Mouse (Mus musculus) embryonic facial prominence, embryonic 10.5 days (tissue): ENCODE measurements around the gene Lnx2. TPM values are rescaled to one million over a fixed set of nuclear protein-coding genes. Genes with fewer than 3 reads are reported as not detected.

Experiments used
- DNase-seq: peaks from one replicate; pipeline ENCODE4 v3.0.0-alpha.2; 2017; ENCODE audit warnings: low spot score
- H3K27ac ChIP-seq: fragments of 300-500 bp; sonication (generic); replicated peaks from 2 replicates; pipeline ENCODE4 v1.5.1; 2016; ENCODE audit warnings: mild to moderate bottlenecking
- H3K27me3 ChIP-seq: fragments of 300-500 bp; sonication (generic); replicated peaks from 2 replicates; pipeline ENCODE4 v1.6.1; 2016; ENCODE audit warnings: low read depth, mild to moderate bottlenecking; ENCODE audit not compliant: poor library complexity, severe bottlenecking
- H3K36me3 ChIP-seq: fragments of 300-500 bp; sonication (generic); replicated peaks from 2 replicates; pipeline ENCODE4 v1.6.1; 2016; ENCODE audit warnings: mild to moderate bottlenecking, moderate library complexity
- H3K4me1 ChIP-seq: fragments of 300-500 bp; sonication (generic); 2 replicates; pipeline ENCODE4 v1.6.1; 2016
- H3K4me3 ChIP-seq: fragments of 300-500 bp; sonication (generic); 2 replicates; pipeline ENCODE4 v1.5.1; 2016; ENCODE audit warnings: mild to moderate bottlenecking, moderate library complexity
- H3K9me3 ChIP-seq: fragments of 300-500 bp; sonication (generic); 2 replicates; pipeline ENCODE4 v1.6.1; 2016; ENCODE audit warnings: mild to moderate bottlenecking
- WGBS: fragments of 180-500 bp; shearing (Covaris S2); methylation state at CpG from one replicate; pipeline ENCODE4 v1.1.7; 2016; 5-methylcytosine and 5-hydroxymethylcytosine counted together
- polyA plus RNA-seq: library from polyadenylated mRNA; unstranded; fragments of >200 nt; fragmentation: Nextera tagmentation; extraction: Ambion mirVana; gene quantifications from 2 replicates; pipeline ENCODE4 v1.2.1, GENCODE M21; 2016

Gene Lnx2
- polyA plus RNA-seq, 1 experiment from 2014 or later, result 11.6 TPM

- DNase-seq, result no peak
- Histone ChIP-seq H3K27ac (no peak overlapping the region), H3K9me3 (no peaks in the 10 kb centered on the region), H3K4me3 (no peak overlapping the region), H3K36me3 (peaks cover 75% of the 10 kb centered on the region), H3K27me3 (no peaks in the 10 kb centered on the region), H3K4me1 (no peaks in the 10 kb centered on the region)
- WGBS, result 95% methylated on average over 4 of the region's 4 CpGs
These were observed 20.2 kb upstream of the Lnx2 start for GRCm38 (mm10) chr5:147096586-147096985.

GRCm38 (mm10) chr5:147094296-147094695 lies 17.9 kb upstream of the Lnx2 start:
- Histone ChIP-seq H3K27ac (no peak overlapping the region), H3K36me3 (peaks cover 68% of the 10 kb centered on the region), H3K27me3 (no peaks in the 10 kb centered on the region), H3K4me3 (no peak overlapping the region), H3K9me3 (no peaks in the 10 kb centered on the region), H3K4me1 (no peaks in the 10 kb centered on the region; the same call in 1 of the 2 replicates)
- DNase-seq, result no peak
- 92% methylated on average over 6 of the region's 6 CpGs for WGBS

GRCm38 (mm10) chr5:147092448-147092847 lies 16.1 kb upstream of the Lnx2 start:
- Histone ChIP-seq H3K9me3 (no peaks in the 10 kb centered on the region), H3K36me3 (peaks cover 70% of the 10 kb centered on the region), H3K27me3 (no peaks in the 10 kb centered on the region), H3K27ac (no peak overlapping the region), H3K4me3 (no peak overlapping the region), H3K4me1 (no peaks in the 10 kb centered on the region; the same call in 1 of the 2 replicates)
- DNase-seq, result no peak
- 94% methylated on average over 7 of the region's 7 CpGs for WGBS

- WGBS, result 84% methylated on average over 11 of the region's 11 CpGs
- no peak for DNase-seq
- H3K4me1 ChIP-seq, result no peaks in the 10 kb centered on the region; the same call in 1 of the 2 replicates
- no peak overlapping the region for H3K4me3 ChIP-seq
- H3K27me3 ChIP-seq, result no peaks in the 10 kb centered on the region
- no peak overlapping the region for H3K27ac ChIP-seq
- no peaks in the 10 kb centered on the region for H3K9me3 ChIP-seq
- peaks cover 69% of the 10 kb centered on the region for H3K36me3 ChIP-seq
These were observed 14.0 kb upstream of the Lnx2 start for GRCm38 (mm10) chr5:147090256-147090963.

GRCm38 (mm10) chr5:147089836-147090235 lies 13.4 kb upstream of the Lnx2 start:
- peaks cover 72% of the 10 kb centered on the region for H3K36me3 ChIP-seq
- no peaks in the 10 kb centered on the region; the same call in 1 of the 2 replicates for H3K4me1 ChIP-seq

GRCm38 (mm10) chr5:147086816-147087215 lies 10.4 kb upstream of the Lnx2 start:
- H3K27ac ChIP-seq, result no peak overlapping the region
- WGBS, result 88% methylated on average over 4 of the region's 4 CpGs

More at GRCm38 (mm10) chr5:147089836-147090235, 13.4 kb upstream of the Lnx2 start:
- 83% methylated on average over 3 of the region's 3 CpGs for WGBS
- no peak overlapping the region for H3K27ac ChIP-seq
- no peaks in the 10 kb centered on the region for H3K27me3 ChIP-seq
- DNase-seq, result no peak
- H3K9me3 ChIP-seq, result no peaks in the 10 kb centered on the region
- no peak overlapping the region for H3K4me3 ChIP-seq

GRCm38 (mm10) chr5:147085201-147085894 lies 9.0 kb upstream of the Lnx2 start:
- no peaks in the 10 kb centered on the region for H3K27me3 ChIP-seq
- 94% methylated on average over 9 of the region's 9 CpGs for WGBS
- no peak overlapping the region for H3K27ac ChIP-seq
- no peak for DNase-seq
- H3K4me1 ChIP-seq, result no peaks in the 10 kb centered on the region; the same call in 1 of the 2 replicates
- peaks cover 79% of the 10 kb centered on the region for H3K36me3 ChIP-seq
- H3K4me3 ChIP-seq, result no peak overlapping the region
- no peaks in the 10 kb centered on the region for H3K9me3 ChIP-seq

More at GRCm38 (mm10) chr5:147086816-147087215, 10.4 kb upstream of the Lnx2 start:
- H3K27me3 ChIP-seq, result no peaks in the 10 kb centered on the region
- H3K4me3 ChIP-seq, result no peak overlapping the region
- no peak for DNase-seq
- no peaks in the 10 kb centered on the region for H3K9me3 ChIP-seq
- H3K36me3 ChIP-seq, result peaks cover 66% of the 10 kb centered on the region
- no peaks in the 10 kb centered on the region; the same call in 1 of the 2 replicates for H3K4me1 ChIP-seq

- Histone ChIP-seq H3K27me3 (no peaks in the 10 kb centered on the region), H3K9me3 (no peaks in the 10 kb centered on the region), H3K27ac (peak overlapping the region; percentile 87), H3K4me3 (peak overlapping the region; percentile 91), H3K36me3 (peaks cover 36% of the 10 kb centered on the region), H3K4me1 (peaks cover 27% of the 10 kb centered on the region)
- no peak for DNase-seq
- WGBS, result 70% methylated on average over 11 of the region's 11 CpGs
These were observed 1.9 kb upstream of the Lnx2 start for GRCm38 (mm10) chr5:147078110-147078900.

GRCm38 (mm10) chr5:147077305-147078034 lies 1.1 kb upstream of the Lnx2 start:
- H3K27ac ChIP-seq, result peak overlapping the region; percentile 87
- WGBS, result under 1% methylated on average over 57 of the region's 57 CpGs
- no peaks in the 10 kb centered on the region for H3K9me3 ChIP-seq
- H3K36me3 ChIP-seq, result peaks cover 35% of the 10 kb centered on the region
- peak; percentile 93 for DNase-seq
- no peaks in the 10 kb centered on the region for H3K27me3 ChIP-seq
- H3K4me1 ChIP-seq, result peaks cover 27% of the 10 kb centered on the region
- peak overlapping the region; percentile 91 for H3K4me3 ChIP-seq

GRCm38 (mm10) chr5:147076799-147077165 lies 396 bp upstream of the Lnx2 start, which contains the start of gene Polr1d:
Gene Polr1d (plus strand): TSS chr5:147077050.
- peak within 1 kb of the TSS; percentile 91 for H3K27ac ChIP-seq
- H3K27me3 ChIP-seq, result no peaks in the 10 kb centered on the region
- peak within 1 kb of the TSS; percentile 91 for H3K4me3 ChIP-seq
- DNase-seq, result no peak
- H3K4me1 ChIP-seq, result peaks cover 27% of the 10 kb centered on the region
- no peaks in the 10 kb centered on the region for H3K9me3 ChIP-seq
- peaks cover 32% of the 10 kb centered on the region for H3K36me3 ChIP-seq
- WGBS, result under 1% methylated on average over 17 of the region's 17 CpGs

- peaks cover 32% of the 10 kb centered on the region for H3K4me1 ChIP-seq
- peak; percentile 14 for DNase-seq
- 14% methylated on average over 21 of the region's 21 CpGs for WGBS
- H3K27me3 ChIP-seq, result no peaks in the 10 kb centered on the region
- H3K36me3 ChIP-seq, result peaks cover 18% of the 10 kb centered on the region
- H3K9me3 ChIP-seq, result no peaks in the 10 kb centered on the region
- peak overlapping the region; percentile 91 for H3K27ac ChIP-seq
- peak overlapping the region; percentile 91 for H3K4me3 ChIP-seq
These were observed 1.0 kb downstream of the Lnx2 start for GRCm38 (mm10) chr5:147075103-147076025.
